Comparison of ENCODE assay signal across 13 mouse cellular contexts in genomic region chr2:52248316-52248826, GRCm38 (mm10).
DNase-seq lines count a peak whose midpoint lies in the region; ATAC-seq lines count a peak whose summit lies in the region.
"Had no signal": no experiment of that assay in that cellular context is flagged by ENCODE, and none has a peak within 500 bp of the region (broad histone marks: within the 10 kb centered on the region; RNA-seq: fewer than 3 reads in every experiment).

No protein-coding gene starts in this region.

- H3K27me3 ChIP-seq in heart, embryonic 16.5 days (ENCODE audit: control insufficient read depth, insufficient read depth, low read length) = no peaks in the 10 kb centered on the region
- H3K27me3 ChIP-seq in heart, embryonic 10.5 days (ENCODE audit: insufficient read depth, poor library complexity, severe bottlenecking) = no peaks in the 10 kb centered on the region
- H3K27me3 ChIP-seq in forebrain, embryonic 13.5 days = no peaks in the 10 kb centered on the region
- H3K27me3 ChIP-seq: embryonic facial prominence, embryonic 12.5 days had no signal

- no peak overlapping the region for H3K4me2 ChIP-seq in heart, embryonic 16.5 days (ENCODE audit: low read depth, low read length)
- no peak overlapping the region for H3K4me2 ChIP-seq in forebrain, embryonic 13.5 days
- H3K4me2 ChIP-seq: embryonic facial prominence, embryonic 12.5 days had no signal

- no peaks in the 10 kb centered on the region for H3K36me3 ChIP-seq in heart, embryonic 16.5 days (ENCODE audit: control insufficient read depth, insufficient read depth)
- no peaks in the 10 kb centered on the region for H3K36me3 ChIP-seq in heart, embryonic 10.5 days
- H3K36me3 ChIP-seq in forebrain, embryonic 13.5 days (ENCODE audit: poor library complexity, severe bottlenecking) = no peaks in the 10 kb centered on the region
- H3K36me3 ChIP-seq: embryonic facial prominence, embryonic 12.5 days had no signal

- no peak for DNase-seq in heart, embryonic 10.5 days (ENCODE audit: low spot score)
- peak; percentile 71 for DNase-seq in brain, adult 2 months (ENCODE audit: low read depth, low spot score)
- DNase-seq in layer of hippocampus, postnatal 10 days (ENCODE audit: low spot score in 2 of 2) = peak; percentile 22 to 30
- DNase-seq in adrenal gland, postnatal 25 days = no peak
- no peak for DNase-seq in testis, postnatal 14 days (ENCODE audit: low spot score)
- DNase-seq in kidney, adult 9 months = no peak
- DNase-seq: heart, adult 2 months; heart, postnatal 4 days had no signal

- H3K9ac ChIP-seq in heart, embryonic 16.5 days (ENCODE audit: low read length) = no peak overlapping the region
- no peak overlapping the region for H3K9ac ChIP-seq in forebrain, embryonic 13.5 days
- H3K9ac ChIP-seq: embryonic facial prominence, embryonic 12.5 days had no signal

- 0 out of 2 replicates have a peak, but pooled peaks cover under 1% of the 10 kb centered on the region for H3K4me1 ChIP-seq in heart, embryonic 16.5 days (ENCODE audit: control insufficient read depth, insufficient read depth, low read length)
- no peaks in the 10 kb centered on the region for H3K4me1 ChIP-seq in heart, embryonic 10.5 days
- H3K4me1 ChIP-seq in forebrain, embryonic 13.5 days = peaks cover 8% of the 10 kb centered on the region; the same call in 1 of the 2 replicates
- H3K4me1 ChIP-seq: embryonic facial prominence, embryonic 12.5 days had no signal

- no peak overlapping the region for H3K27ac ChIP-seq in heart, embryonic 16.5 days (ENCODE audit: low read length)
- H3K27ac ChIP-seq in heart, embryonic 10.5 days = no peak overlapping the region
- H3K27ac ChIP-seq in forebrain, embryonic 13.5 days = peak overlapping the region; percentile 49
- H3K27ac ChIP-seq: embryonic facial prominence, embryonic 12.5 days; heart, adult 2 months; macrophage had no signal

- no peak overlapping the region for H3K4me3 ChIP-seq in heart, embryonic 16.5 days (ENCODE audit: low read length)
- H3K4me3 ChIP-seq in heart, embryonic 10.5 days = no peak overlapping the region
- H3K4me3 ChIP-seq in forebrain, embryonic 13.5 days = no peak overlapping the region
- H3K4me3 ChIP-seq: embryonic facial prominence, embryonic 12.5 days; heart, adult 2 months had no signal

- H3K9me3 ChIP-seq in heart, embryonic 16.5 days (replicated peaks; ENCODE audit: control insufficient read depth, low read length) = no peaks in the 10 kb centered on the region
- H3K9me3 ChIP-seq in heart, embryonic 10.5 days = no peaks in the 10 kb centered on the region
- no peaks in the 10 kb centered on the region for H3K9me3 ChIP-seq in forebrain, embryonic 13.5 days (replicated peaks)
- H3K9me3 ChIP-seq: embryonic facial prominence, embryonic 12.5 days had no signal

- peak; percentile 41; the same call in 1 of the 2 replicates for ATAC-seq in heart, embryonic 16.5 days (replicated peaks; ENCODE audit: extremely low read depth, insufficient read depth, low FRiP score)
- ATAC-seq in forebrain, embryonic 13.5 days = peak; percentile 95
- ATAC-seq: CD4-positive, CD25-positive, alpha-beta regulatory T cell, adult 4 months had no signal

- WGBS in heart, embryonic 16.5 days = 75% methylated on average over 9 of the region's 9 CpGs
- WGBS in heart, embryonic 10.5 days = 81% methylated on average over 9 of the region's 9 CpGs
- WGBS in forebrain, embryonic 13.5 days = 36% methylated on average over 9 of the region's 9 CpGs

Comparison
In these comparisons a context has a peak if more than half of its experiments do, and no peak if none do; other contexts are left out.
1. DNase-seq: peak in brain, adult 2 months (single experiment) and layer of hippocampus, postnatal 10 days (2 of 2); none in heart, embryonic 10.5 days (single experiment), adrenal gland, postnatal 25 days (single experiment), testis, postnatal 14 days (single experiment) and kidney, adult 9 months (single experiment).